Mouse (Mus musculus) heart, postnatal 14 days (tissue): ENCODE data around the gene Acap3. TPM values are rescaled to one million over a fixed set of nuclear protein-coding genes. Genes with fewer than 3 reads are reported as not detected.

Experiments
- DNase-seq, 2 experiments: peaks; one replicate each; pipeline ENCODE4 v3.0.0; 2021 to 2022
- intact Hi-C: fragments of 180-260 bp; cut with DNase I; formaldehyde crosslinking; loops from one replicate; pipeline ENCODE4 v1.15.1; 2025
- microRNA-seq, 2 experiments: library from miRNA; unstranded; fragments of <30 nt; microRNA quantifications; one replicate each; pipeline ENCODE4 v1.2.0; 2021 to 2022
- total RNA-seq, 2 experiments: library from RNA; stranded (reverse); gene quantifications; 2 replicates each; pipeline ENCODE4 v1.2.3; 2021

The Acap3 gene
- total RNA-seq, 2 experiments from 2014 or later, result 19.6 to 21.6 TPM

GRCm38 (mm10) chr4:155906125-155906524 is 14.5 kb downstream of the Acap3 start:
- intact Hi-C loops, result no loop called here
- peak in 1 of 2 experiments; percentile 1 for DNase-seq

- DNase-seq, result peak; percentile 1
- intact Hi-C loops, result no loop called here
Observed at GRCm38 (mm10) chr4:155907003-155907402, 15.4 kb downstream of the Acap3 start.

GRCm38 (mm10) chr4:155908281-155908680 is 16.7 kb downstream of the Acap3 start:
- DNase-seq, result peak; percentile 1 to 2
- intact Hi-C loops, result no loop called here

GRCm38 (mm10) chr4:155908751-155909150 is 17.1 kb downstream of the Acap3 start:
- intact Hi-C loops, result no loop called here
- DNase-seq, result peak in 1 of 2 experiments; percentile 1

- intact Hi-C loops, result no loop called here
- DNase-seq, result no peak
Observed at GRCm38 (mm10) chr4:155932031-155932430, 40.4 kb downstream of the Acap3 start.

- DNase-seq, result peak; percentile 56 to 59
- intact Hi-C loops, result loop anchor here (2.0 kb wide), 2 partner anchors 48 to 72 kb away; no protein-coding TSS in a partner anchor
Observed at GRCm38 (mm10) chr4:155943049-155943452, 51.4 kb downstream of the Acap3 start.

GRCm38 (mm10) chr4:155943534-155944249 is 52.1 kb downstream of the Acap3 start, which contains the start of gene Ube2j2:
Ube2j2 (plus strand) TSS chr4:155943831.
- peak; percentile 97 to 98 for DNase-seq
- intact Hi-C loops, result loop anchor here (2.0 kb wide), 2 partner anchors 49 to 73 kb away; no protein-coding TSS in a partner anchor

- DNase-seq, result peak in 1 of 2 experiments; percentile 16
- intact Hi-C loops, result no loop called here
Observed at GRCm38 (mm10) chr4:155944271-155944670, 52.6 kb downstream of the Acap3 start.

- DNase-seq, result no peak
- intact Hi-C loops, result no loop called here
Observed at GRCm38 (mm10) chr4:155947094-155947493, 55.5 kb downstream of the Acap3 start.

GRCm38 (mm10) chr4:155955491-155955890 is 63.9 kb downstream of the Acap3 start:
- DNase-seq, result no peak
- intact Hi-C loops, result no loop called here

Small RNA genes within 50 kb of the gene (microRNA-seq; reads per million reads assigned to microRNA genes)
- gene Gm22991, result 0 reads per million in 2 experiments

Other genes starting within 250 kb of the Acap3 start
- gene Gm10563, start 246.4 kb upstream of the Acap3 start, total RNA-seq, result not detected
- gene Mmp23, start 238.4 kb upstream of the Acap3 start, total RNA-seq, result 10 to 100 TPM; 14.5 to 16.8 TPM
- gene Mib2, start 222.6 kb upstream of the Acap3 start, total RNA-seq, result 10 to 100 TPM; 22.4 to 24.9 TPM
- 1 to 10 TPM; 1.5 to 1.8 TPM for gene Fndc10, start 197.5 kb upstream of the Acap3 start, total RNA-seq
- gene Ssu72, start 187.0 kb upstream of the Acap3 start, total RNA-seq, result 10 to 100 TPM; 44.3 to 48.6 TPM
- under 1 TPM; 0.38 to 0.44 TPM for gene Tmem240, start 157.0 kb upstream of the Acap3 start, total RNA-seq
- gene Atad3a, start 130.7 kb upstream of the Acap3 start, total RNA-seq, result 10 to 100 TPM; 54.3 to 59.2 TPM
- 10 to 100 TPM in 1 of 2 experiments, 1 to 10 TPM in 1; 9.2 to 12.6 TPM for gene Vwa1, start 117.1 kb upstream of the Acap3 start, total RNA-seq
- gene Tmem88b, start 105.9 kb upstream of the Acap3 start, total RNA-seq, result 1 to 10 TPM; 1.2 TPM
- gene Ankrd65, start 101.4 kb upstream of the Acap3 start, total RNA-seq, result not detected
- 10 to 100 TPM; 72.4 to 72.5 TPM for gene Mrpl20, start 88.9 kb upstream of the Acap3 start, total RNA-seq
- 10 to 100 TPM; 49.1 to 55.8 TPM for gene Ccnl2, start 79.3 kb upstream of the Acap3 start, total RNA-seq
- 10 to 100 TPM; 96.4 to 97.5 TPM for gene Aurkaip1, start 60.5 kb upstream of the Acap3 start, total RNA-seq
- gene Mxra8, start 52.1 kb upstream of the Acap3 start, total RNA-seq, result 10 to 100 TPM; 46.9 to 58.4 TPM
- 10 to 100 TPM; 41.1 to 46.6 TPM for gene Dvl1, start 44.4 kb upstream of the Acap3 start, total RNA-seq
- under 1 TPM; 0.26 to 0.32 TPM for gene Tas1r3, start 28.5 kb upstream of the Acap3 start, total RNA-seq
- gene Cptp, start 22.4 kb upstream of the Acap3 start, total RNA-seq, result 10 to 100 TPM in 1 of 2 experiments, 1 to 10 TPM in 1; 9.9 to 10.6 TPM
- gene Ints11, start 22.3 kb upstream of the Acap3 start, total RNA-seq, result 10 to 100 TPM; 16.9 to 19.5 TPM
- gene Pusl1, start within 50 bp of the Acap3 start, total RNA-seq, result 10 to 100 TPM; 14.8 to 18.0 TPM
- gene Ube2j2, start 52.0 kb downstream of the Acap3 start, total RNA-seq, result 10 to 100 TPM; 53.1 to 62.6 TPM
- 10 to 100 TPM; 14.0 to 17.9 TPM for gene C1qtnf12, start 70.5 kb downstream of the Acap3 start, total RNA-seq
- 1 to 10 TPM; 2.0 to 2.7 TPM for gene B3galt6, start 100.8 kb downstream of the Acap3 start, total RNA-seq
- 10 to 100 TPM; 83.2 to 84.6 TPM for gene Sdf4, start 101.0 kb downstream of the Acap3 start, total RNA-seq
- gene Tnfrsf4, start 122.0 kb downstream of the Acap3 start, total RNA-seq, result under 1 TPM; 0.50 to 0.80 TPM
- gene Tnfrsf18, start 134.3 kb downstream of the Acap3 start, total RNA-seq, result under 1 TPM in 1 of 2 experiments, not detected in 1; 0.56 TPM
- gene Ttll10, start 167.6 kb downstream of the Acap3 start, total RNA-seq, result not detected
- gene 9430015G10Rik, start 218.2 kb downstream of the Acap3 start, total RNA-seq, result 1 to 10 TPM; 4.6 to 4.8 TPM
- under 1 TPM; 0.07 to 0.22 TPM for gene Rnf223, start 238.7 kb downstream of the Acap3 start, total RNA-seq